Mouse (Mus musculus) neural tube, embryonic 15.5 days (tissue): ENCODE measurements at regions not wholly inside any gene's neighbourhood (a gene's known extent, or its start where the extent isn't known, plus 50 kb on each side); places are given as distances from the start of the nearest gene placed in this dataset.

Experiments
- ATAC-seq: fragments of 200-750 bp; cut with Nextera tagmentation; 2 replicates; pipeline ENCODE4 v1.8.0; 2017; ENCODE audit warnings: mild to moderate bottlenecking, moderate TSS enrichment, moderate library complexity; ENCODE audit not compliant: low FRiP score
- H3K27ac ChIP-seq: fragments of 300-500 bp; sonication (generic); replicated peaks from 2 replicates; pipeline ENCODE4 v1.5.1; 2015; ENCODE audit warnings: mild to moderate bottlenecking, inconsistent platforms
- H3K27me3 ChIP-seq: fragments of 300-500 bp; sonication (generic); replicated peaks from 2 replicates; pipeline ENCODE4 v1.6.1; 2015; ENCODE audit warnings: inconsistent platforms
- H3K36me3 ChIP-seq: fragments of 300-500 bp; sonication (generic); 2 replicates; pipeline ENCODE4 v1.6.1; 2015; ENCODE audit warnings: inconsistent platforms
- H3K4me1 ChIP-seq: fragments of 300-500 bp; sonication (generic); 2 replicates; pipeline ENCODE4 v1.6.1; 2015; ENCODE audit warnings: inconsistent platforms
- H3K4me2 ChIP-seq: fragments of 300-500 bp; sonication (generic); 2 replicates; pipeline ENCODE4 v1.6.1; 2015; ENCODE audit warnings: inconsistent platforms, mild to moderate bottlenecking, moderate library complexity
- H3K4me3 ChIP-seq: fragments of 300-500 bp; sonication (generic); replicated peaks from 2 replicates; pipeline ENCODE4 v1.5.1; 2015; ENCODE audit warnings: mild to moderate bottlenecking, inconsistent platforms
- H3K9ac ChIP-seq: fragments of 300-500 bp; sonication (generic); replicated peaks from 2 replicates; pipeline ENCODE4 v1.6.1; 2015; ENCODE audit warnings: mild to moderate bottlenecking, inconsistent platforms
- H3K9me3 ChIP-seq: fragments of 300-500 bp; sonication (generic); replicated peaks from 2 replicates; pipeline ENCODE4 v1.6.1; 2016; ENCODE audit warnings: inconsistent platforms
- WGBS: fragments of 180-500 bp; shearing (Covaris S2); methylation state at CpG from one replicate; pipeline ENCODE4 v1.1.7; 2015; ENCODE audit warnings: mixed read lengths; 5-methylcytosine and 5-hydroxymethylcytosine counted together

- Histone ChIP-seq H3K9me3 (no peaks in the 10 kb centered on the region), H3K4me1 (no peaks in the 10 kb centered on the region), H3K9ac (no peak overlapping the region), H3K36me3 (no peaks in the 10 kb centered on the region), H3K4me2 (no peak overlapping the region), H3K27ac (no peak overlapping the region), H3K4me3 (no peak overlapping the region), H3K27me3 (no peaks in the 10 kb centered on the region)
- WGBS: 73% methylated on average over 3 of the region's 3 CpGs
- no peak for ATAC-seq
These were observed 103.2 kb upstream of the Cep85l start for GRCm38 (mm10) chr10:53482919-53483318.

GRCm38 (mm10) chr10:53470200-53470599 lies 90.5 kb upstream of the Cep85l start:
- ATAC-seq: no peak
- no peak overlapping the region for H3K4me2 ChIP-seq
- H3K27ac ChIP-seq: no peak overlapping the region
- H3K9ac ChIP-seq: no peak overlapping the region
- no peaks in the 10 kb centered on the region for H3K9me3 ChIP-seq
- no peak overlapping the region for H3K4me3 ChIP-seq
- no peaks in the 10 kb centered on the region for H3K36me3 ChIP-seq
- H3K4me1 ChIP-seq: 0 out of 2 replicates have a peak, but pooled peaks cover 2% of the 10 kb centered on the region
- WGBS: 92% methylated on average over 3 of the region's 3 CpGs
- no peaks in the 10 kb centered on the region for H3K27me3 ChIP-seq

GRCm38 (mm10) chr10:53469611-53470010 lies 89.9 kb upstream of the Cep85l start:
- no peak for ATAC-seq
- H3K4me3 ChIP-seq: no peak overlapping the region
- WGBS: 64% methylated on average over 1 of the region's 1 CpGs
- no peaks in the 10 kb centered on the region for H3K9me3 ChIP-seq
- H3K4me2 ChIP-seq: no peak overlapping the region
- no peak overlapping the region for H3K27ac ChIP-seq
- H3K36me3 ChIP-seq: no peaks in the 10 kb centered on the region
- H3K27me3 ChIP-seq: no peaks in the 10 kb centered on the region
- 0 out of 2 replicates have a peak, but pooled peaks cover 2% of the 10 kb centered on the region for H3K4me1 ChIP-seq
- H3K9ac ChIP-seq: no peak overlapping the region

GRCm38 (mm10) chr10:53468293-53468545 lies 88.5 kb upstream of the Cep85l start:
- WGBS: 90% methylated on average over 3 of the region's 3 CpGs
- Histone ChIP-seq H3K36me3 (no peaks in the 10 kb centered on the region), H3K9ac (no peak overlapping the region), H3K4me1 (peaks cover 6% of the 10 kb centered on the region), H3K9me3 (no peaks in the 10 kb centered on the region), H3K4me2 (no peak overlapping the region), H3K27me3 (no peaks in the 10 kb centered on the region), H3K4me3 (no peak overlapping the region), H3K27ac (no peak overlapping the region)
- ATAC-seq: no peak

GRCm38 (mm10) chr10:53467472-53468292 lies 87.9 kb upstream of the Cep85l start:
- peaks cover 12% of the 10 kb centered on the region for H3K4me1 ChIP-seq
- H3K9me3 ChIP-seq: no peaks in the 10 kb centered on the region
- H3K36me3 ChIP-seq: no peaks in the 10 kb centered on the region
- no peak overlapping the region for H3K9ac ChIP-seq
- 83% methylated on average over 3 of the region's 3 CpGs for WGBS
- ATAC-seq: no peak
- no peak overlapping the region for H3K27ac ChIP-seq
- no peaks in the 10 kb centered on the region for H3K27me3 ChIP-seq
- no peak overlapping the region for H3K4me2 ChIP-seq
- H3K4me3 ChIP-seq: no peak overlapping the region

- WGBS: 69% methylated on average over 1 of the region's 1 CpGs
- Histone ChIP-seq H3K4me2 (no peak overlapping the region), H3K36me3 (no peaks in the 10 kb centered on the region), H3K27ac (no peak overlapping the region), H3K4me3 (no peak overlapping the region), H3K27me3 (no peaks in the 10 kb centered on the region), H3K9me3 (no peaks in the 10 kb centered on the region), H3K4me1 (peaks cover 17% of the 10 kb centered on the region), H3K9ac (no peak overlapping the region)
- no peak for ATAC-seq
These were observed 87.1 kb upstream of the Cep85l start for GRCm38 (mm10) chr10:53466851-53467250.

- ATAC-seq: no peak
- no peaks in the 10 kb centered on the region for H3K36me3 ChIP-seq
- H3K27me3 ChIP-seq: no peaks in the 10 kb centered on the region
- peaks cover 17% of the 10 kb centered on the region for H3K4me1 ChIP-seq
- H3K9ac ChIP-seq: no peak overlapping the region
- no peaks in the 10 kb centered on the region for H3K9me3 ChIP-seq
- H3K4me3 ChIP-seq: no peak overlapping the region
- H3K27ac ChIP-seq: no peak overlapping the region
- 80% methylated on average over 6 of the region's 6 CpGs for WGBS
- no peak overlapping the region for H3K4me2 ChIP-seq
These were observed 86.5 kb upstream of the Cep85l start for GRCm38 (mm10) chr10:53466261-53466660.

- H3K27ac ChIP-seq: no peak overlapping the region
- H3K27me3 ChIP-seq: no peaks in the 10 kb centered on the region
- H3K4me1 ChIP-seq: peaks cover 17% of the 10 kb centered on the region
- ATAC-seq: no peak
- H3K4me3 ChIP-seq: no peak overlapping the region
- no peaks in the 10 kb centered on the region for H3K36me3 ChIP-seq
- H3K9ac ChIP-seq: no peak overlapping the region
- H3K9me3 ChIP-seq: no peaks in the 10 kb centered on the region
- no peak overlapping the region for H3K4me2 ChIP-seq
These were observed 84.8 kb upstream of the Cep85l start for GRCm38 (mm10) chr10:53464581-53464980.

- Histone ChIP-seq H3K27me3 (no peaks in the 10 kb centered on the region), H3K9ac (no peak overlapping the region), H3K4me3 (no peak overlapping the region), H3K27ac (no peak overlapping the region), H3K4me2 (no peak overlapping the region), H3K4me1 (peaks cover 17% of the 10 kb centered on the region), H3K9me3 (no peaks in the 10 kb centered on the region), H3K36me3 (no peaks in the 10 kb centered on the region)
- WGBS: 42% methylated on average over 6 of the region's 6 CpGs
- no peak for ATAC-seq
These were observed 84.3 kb upstream of the Cep85l start for GRCm38 (mm10) chr10:53464006-53464405.

- Histone ChIP-seq H3K4me2 (peak overlapping the region; percentile 50; the same call in 1 of the 2 replicates), H3K9me3 (no peaks in the 10 kb centered on the region), H3K4me3 (no peak overlapping the region), H3K27me3 (no peaks in the 10 kb centered on the region), H3K9ac (0 out of 2 replicates have a peak overlapping the region, but pooled peaks have one; percentile 8), H3K4me1 (peaks cover 17% of the 10 kb centered on the region), H3K36me3 (no peaks in the 10 kb centered on the region), H3K27ac (peak overlapping the region; percentile 70; the same call in 1 of the 2 replicates)
- peak; percentile 20; the same call in 1 of the 2 replicates for ATAC-seq
- 31% methylated on average over 3 of the region's 3 CpGs for WGBS
These were observed 83.7 kb upstream of the Cep85l start for GRCm38 (mm10) chr10:53463471-53463870.

- Histone ChIP-seq H3K4me1 (peaks cover 17% of the 10 kb centered on the region), H3K27ac (peak overlapping the region; percentile 70), H3K4me2 (peak overlapping the region; percentile 50), H3K36me3 (no peaks in the 10 kb centered on the region), H3K9me3 (no peaks in the 10 kb centered on the region), H3K4me3 (peak overlapping the region; percentile 15; the same call in 1 of the 2 replicates), H3K27me3 (no peaks in the 10 kb centered on the region), H3K9ac (0 out of 2 replicates have a peak overlapping the region, but pooled peaks have one; percentile 8)
- 22% methylated on average over 15 of the region's 15 CpGs for WGBS
- peak; percentile 91 for ATAC-seq
These were observed 82.9 kb upstream of the Cep85l start for GRCm38 (mm10) chr10:53462449-53463308.
